Mouse (Mus musculus): ENCODE results near the gene Heatr5b. TPM values are rescaled to one million over a fixed set of nuclear protein-coding genes. Genes with fewer than 3 reads are reported as not detected.
A peak's percentile ranks its signal among the peaks of the same experiment; 100 is the strongest.

Gene Heatr5b
- total RNA-seq, 1 experiment from 2014 or later = 25.0 TPM

GRCm38 (mm10) chr17:78770932-78771331 is 64.2 kb downstream of the Heatr5b start:
- no peak for ATAC-seq (replicated peaks; ENCODE audit: insufficient number of reproducible peaks, low FRiP score, low TSS enrichment, poor library complexity, severe bottlenecking)

DNA sequence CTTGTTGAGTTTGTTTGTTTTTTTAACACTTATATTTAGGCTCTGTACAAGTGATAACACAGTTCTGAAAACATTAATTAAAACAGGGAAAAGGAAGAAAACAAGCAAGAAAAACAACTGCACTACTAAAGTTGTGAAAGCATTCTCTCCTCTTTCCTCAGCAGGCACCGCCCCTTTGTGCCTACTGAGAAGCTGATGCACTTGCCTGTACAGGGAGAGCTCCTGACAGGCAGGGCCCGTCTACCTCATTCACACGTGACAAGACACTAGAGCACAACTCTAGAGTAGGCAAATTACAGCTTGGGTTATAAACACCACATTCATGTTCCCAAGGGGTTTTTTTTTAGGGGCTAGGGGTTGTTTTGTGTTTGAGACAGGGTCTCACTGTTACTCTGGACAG is 65.8 kb downstream of the Heatr5b start:
- no peak for ATAC-seq (replicated peaks; ENCODE audit: insufficient number of reproducible peaks, low FRiP score, low TSS enrichment, poor library complexity, severe bottlenecking)

- ATAC-seq (replicated peaks; ENCODE audit: insufficient number of reproducible peaks, low FRiP score, low TSS enrichment, poor library complexity, severe bottlenecking) = no peak
These were observed 66.2 kb downstream of the Heatr5b start for GRCm38 (mm10) chr17:78768937-78769336.

GRCm38 (mm10) chr17:78767546-78767945 is 67.6 kb downstream of the Heatr5b start:
- no peak for ATAC-seq (replicated peaks; ENCODE audit: insufficient number of reproducible peaks, low FRiP score, low TSS enrichment, poor library complexity, severe bottlenecking)

DNA sequence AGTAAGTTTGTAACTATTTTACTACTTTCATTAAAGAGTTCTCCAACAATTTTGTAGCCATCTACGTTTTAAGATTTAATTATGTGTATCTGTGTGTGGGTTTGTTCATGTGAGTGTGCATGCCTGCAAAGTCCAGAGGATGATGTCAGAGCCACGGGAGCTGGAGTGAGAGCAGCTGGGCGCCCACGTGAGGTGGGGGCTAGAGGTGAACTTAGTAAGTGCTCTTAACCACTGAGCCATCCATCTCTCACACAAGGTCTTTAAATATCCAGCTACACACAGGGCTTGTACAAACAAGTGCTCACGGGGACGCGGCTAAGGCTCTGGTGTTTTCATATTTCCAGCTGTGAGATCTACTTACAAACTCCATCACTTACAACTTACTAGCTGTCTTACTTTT is 69.1 kb downstream of the Heatr5b start:
- ATAC-seq (replicated peaks; ENCODE audit: insufficient number of reproducible peaks, low FRiP score, low TSS enrichment, poor library complexity, severe bottlenecking) = no peak

DNA sequence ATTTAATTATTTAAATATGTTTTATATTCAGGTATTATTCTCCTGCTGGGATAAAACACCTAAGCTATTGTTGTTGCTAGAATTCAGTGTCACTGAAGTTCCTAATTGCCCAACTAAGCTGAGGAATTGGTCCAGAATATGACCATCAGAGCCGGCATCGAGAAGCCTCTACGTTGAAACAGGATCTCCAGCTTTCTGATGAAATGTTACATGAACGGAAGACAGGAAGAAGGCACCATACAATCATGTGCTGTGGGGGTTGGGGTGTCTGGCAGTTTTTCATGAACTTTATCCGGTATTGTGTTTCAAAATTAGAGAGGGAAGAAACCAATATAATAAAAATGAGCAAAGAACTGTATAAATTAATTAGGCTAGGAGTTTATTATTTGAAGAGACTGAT is 71.9 kb downstream of the Heatr5b start:
- no peak for ATAC-seq (replicated peaks; ENCODE audit: insufficient number of reproducible peaks, low FRiP score, low TSS enrichment, poor library complexity, severe bottlenecking)

DNA sequence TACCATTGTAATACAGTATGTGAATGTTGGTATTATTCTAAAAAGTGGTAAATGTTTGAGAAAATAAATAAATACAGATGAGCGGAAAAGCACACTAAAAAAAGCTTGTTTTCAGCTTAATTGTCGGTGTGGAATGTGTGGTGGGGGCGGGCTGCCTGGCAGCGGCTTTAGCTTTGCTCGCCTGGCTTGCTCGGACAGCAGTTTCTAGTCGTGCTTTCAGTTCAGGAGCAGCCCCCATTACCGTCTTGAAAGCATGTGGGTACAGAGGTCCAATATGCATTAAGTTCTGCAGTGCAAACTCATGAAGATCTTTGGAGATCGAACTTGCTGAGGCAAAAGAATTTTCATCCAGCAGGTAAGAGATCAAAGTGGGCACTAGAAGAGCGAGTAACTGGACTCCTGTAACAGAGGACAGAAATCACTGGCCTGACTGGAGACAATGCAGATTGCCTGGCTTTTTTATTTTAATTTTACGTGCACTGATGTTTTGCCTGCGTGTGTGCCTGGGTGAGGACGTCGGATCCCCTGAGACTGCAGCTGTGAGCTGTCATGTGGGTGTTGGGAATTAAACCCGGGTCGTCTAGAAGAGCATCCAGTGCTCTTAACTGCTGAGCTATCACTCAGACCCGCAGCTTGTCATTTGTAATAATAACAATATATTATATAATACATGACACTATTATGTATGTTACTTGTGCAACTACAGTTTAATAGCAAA is 82.1 kb downstream of the Heatr5b start:
- ATAC-seq (replicated peaks; ENCODE audit: insufficient number of reproducible peaks, low FRiP score, low TSS enrichment, poor library complexity, severe bottlenecking) = no peak

- ATAC-seq (replicated peaks; ENCODE audit: insufficient number of reproducible peaks, low FRiP score, low TSS enrichment, poor library complexity, severe bottlenecking) = no peak
These were observed 83.1 kb downstream of the Heatr5b start for GRCm38 (mm10) chr17:78752064-78752463.

DNA sequence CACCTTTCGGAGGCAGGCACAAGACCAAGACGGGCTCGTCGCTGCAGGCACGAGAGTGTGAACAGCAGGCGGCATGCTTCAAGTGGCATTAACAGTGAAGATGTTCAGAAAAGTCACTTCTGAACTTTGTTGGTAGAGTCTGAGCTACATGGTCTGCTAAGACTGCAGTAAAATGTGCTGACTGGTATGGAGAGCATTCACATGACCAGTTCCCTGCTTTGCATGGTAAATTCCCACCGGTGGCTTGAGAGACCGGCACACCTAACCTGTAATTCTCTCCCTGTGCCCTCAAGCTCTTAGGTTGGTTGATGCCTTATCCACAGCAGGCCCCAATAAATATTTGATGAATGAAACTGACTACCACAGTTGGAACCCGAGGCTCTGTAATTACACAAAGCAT is 86.7 kb downstream of the Heatr5b start:
- ATAC-seq (replicated peaks; ENCODE audit: insufficient number of reproducible peaks, low FRiP score, low TSS enrichment, poor library complexity, severe bottlenecking) = no peak

DNA sequence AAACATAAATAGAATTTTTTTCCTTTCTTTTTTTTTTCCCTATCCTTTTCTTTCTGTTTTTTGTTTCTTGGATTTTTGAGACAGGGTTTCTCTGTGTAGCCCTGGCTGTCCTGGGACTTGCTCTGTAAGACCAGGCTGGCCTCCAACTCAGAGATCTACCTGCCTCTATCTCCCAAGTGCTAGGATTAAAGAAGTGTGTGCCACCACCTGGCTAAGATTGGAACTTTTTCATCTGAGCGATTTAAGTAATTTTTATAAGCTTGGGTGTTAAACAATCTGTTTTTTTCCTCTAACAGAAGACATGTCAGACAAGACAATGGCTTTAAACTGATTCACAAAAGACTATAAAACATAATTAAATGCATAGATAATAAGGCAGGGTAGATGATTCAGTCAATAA is 96.7 kb downstream of the Heatr5b start:
- no peak for ATAC-seq (replicated peaks; ENCODE audit: insufficient number of reproducible peaks, low FRiP score, low TSS enrichment, poor library complexity, severe bottlenecking)

DNA sequence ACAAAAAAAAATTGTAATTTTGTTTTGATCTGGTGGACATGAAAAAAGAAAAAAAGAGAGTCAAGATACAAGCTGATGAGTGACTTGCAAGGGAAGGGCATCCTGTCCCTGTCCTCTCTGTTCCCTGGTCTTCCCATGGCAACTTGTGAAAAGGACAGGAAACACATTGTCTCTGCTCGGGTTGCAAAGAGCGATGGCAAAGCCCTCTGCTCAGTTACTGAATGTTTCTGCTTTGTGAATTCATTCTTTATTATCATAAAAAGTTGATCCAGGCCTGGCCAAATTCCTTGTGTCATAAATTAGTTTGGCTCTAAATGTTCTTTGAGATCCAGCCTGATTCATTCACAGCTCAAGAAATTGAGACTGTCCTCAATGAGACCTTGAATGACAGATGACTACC is 97.4 kb downstream of the Heatr5b start:
- ATAC-seq (replicated peaks; ENCODE audit: insufficient number of reproducible peaks, low FRiP score, low TSS enrichment, poor library complexity, severe bottlenecking) = no peak

- ATAC-seq (replicated peaks; ENCODE audit: insufficient number of reproducible peaks, low FRiP score, low TSS enrichment, poor library complexity, severe bottlenecking) = no peak
These were observed 98.1 kb downstream of the Heatr5b start, which contains the start of gene Strn for GRCm38 (mm10) chr17:78737096-78737495. Strn (minus strand) TSS chr17:78737196.

DNA sequence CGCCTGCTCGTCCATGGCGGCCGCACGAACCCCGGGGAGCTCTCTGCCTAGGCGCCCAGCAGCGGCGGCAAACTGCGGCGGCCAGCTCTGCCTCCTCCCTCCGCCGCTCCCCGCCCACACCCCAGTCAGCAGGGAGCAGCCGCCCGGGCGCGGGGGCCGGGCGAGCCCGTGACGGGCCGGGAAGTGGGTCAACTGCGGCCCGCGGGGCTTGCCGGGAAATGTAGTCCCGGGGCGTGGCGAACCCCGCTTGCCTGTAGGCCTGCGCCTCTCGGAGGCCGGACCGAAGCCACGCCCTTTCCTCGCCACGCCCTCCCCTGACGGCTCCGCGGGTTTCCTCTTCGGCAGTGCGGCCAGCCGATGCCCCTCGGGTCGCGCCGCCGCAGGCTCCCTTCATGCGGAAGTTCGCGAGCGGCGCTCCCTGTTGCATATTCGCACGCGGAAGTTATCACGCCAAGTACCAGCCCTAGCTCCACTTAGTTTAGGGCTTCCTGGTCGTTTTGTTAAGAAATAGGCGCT is 98.6 kb downstream of the Heatr5b start:
- ATAC-seq (replicated peaks; ENCODE audit: insufficient number of reproducible peaks, low FRiP score, low TSS enrichment, poor library complexity, severe bottlenecking) = peak; percentile 92

DNA sequence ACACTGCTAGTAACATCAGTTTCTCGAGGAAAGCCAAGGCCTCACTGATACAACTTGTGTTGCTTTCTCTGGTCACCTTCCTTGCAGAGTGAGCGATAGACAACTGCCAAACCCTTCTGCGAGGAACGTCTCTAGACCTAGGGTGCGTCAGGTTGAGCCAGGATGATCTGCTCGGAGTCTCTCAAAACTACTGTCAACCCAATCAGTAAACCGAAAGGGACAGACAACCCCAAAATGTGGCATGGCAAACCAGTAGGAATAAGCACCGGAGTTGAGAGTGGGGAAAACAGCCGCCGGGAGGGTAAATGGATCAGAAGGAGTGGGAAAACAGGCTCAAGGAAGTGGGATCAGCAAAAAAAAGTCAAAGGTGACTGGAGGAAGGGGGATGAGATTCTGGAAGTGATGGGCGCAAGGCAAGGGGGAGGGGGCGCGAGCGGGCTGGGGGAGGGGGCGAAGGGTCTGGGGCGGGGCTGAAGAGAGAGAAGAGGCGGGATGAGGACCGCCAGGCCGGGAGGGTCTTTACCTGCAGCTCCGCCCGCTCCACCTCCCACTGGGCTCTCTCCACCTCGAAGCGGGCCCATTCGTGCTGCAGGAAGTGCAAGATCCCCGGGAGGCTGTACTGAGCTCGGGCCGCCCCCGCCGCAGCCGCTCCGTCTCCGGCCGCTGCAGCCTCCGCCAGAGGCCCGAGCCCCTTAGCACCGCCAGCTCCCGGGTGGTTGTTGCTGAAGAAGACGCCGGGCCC is 99.3 kb downstream of the Heatr5b start:
- peak; percentile 24 for ATAC-seq (replicated peaks; ENCODE audit: insufficient number of reproducible peaks, low FRiP score, low TSS enrichment, poor library complexity, severe bottlenecking)

GRCm38 (mm10) chr17:78734806-78735205 is 100.4 kb downstream of the Heatr5b start:
- ATAC-seq (replicated peaks; ENCODE audit: insufficient number of reproducible peaks, low FRiP score, low TSS enrichment, poor library complexity, severe bottlenecking) = no peak

DNA sequence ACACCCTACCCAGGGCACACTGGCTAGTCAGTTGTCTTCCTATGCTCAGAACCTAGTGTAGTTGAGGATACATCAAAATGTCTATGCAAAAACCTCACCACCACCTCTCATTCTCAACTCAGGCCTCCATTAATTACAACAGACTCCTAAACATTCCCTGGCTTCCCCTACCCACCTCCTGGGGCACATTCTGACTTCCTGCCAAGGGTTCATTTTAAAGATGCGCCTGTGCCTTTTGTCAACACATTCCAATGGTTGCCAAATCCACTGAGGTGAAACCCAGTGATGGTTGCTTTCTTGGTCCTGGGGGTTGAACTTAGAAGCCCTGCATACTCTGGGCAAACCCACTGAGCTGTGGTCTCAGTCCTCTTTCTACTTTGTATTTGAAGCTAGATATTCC is 103.1 kb downstream of the Heatr5b start:
- ATAC-seq (replicated peaks; ENCODE audit: insufficient number of reproducible peaks, low FRiP score, low TSS enrichment, poor library complexity, severe bottlenecking) = no peak

- no peak for ATAC-seq (replicated peaks; ENCODE audit: insufficient number of reproducible peaks, low FRiP score, low TSS enrichment, poor library complexity, severe bottlenecking)
These were observed 108.3 kb downstream of the Heatr5b start for GRCm38 (mm10) chr17:78726746-78727449.

DNA sequence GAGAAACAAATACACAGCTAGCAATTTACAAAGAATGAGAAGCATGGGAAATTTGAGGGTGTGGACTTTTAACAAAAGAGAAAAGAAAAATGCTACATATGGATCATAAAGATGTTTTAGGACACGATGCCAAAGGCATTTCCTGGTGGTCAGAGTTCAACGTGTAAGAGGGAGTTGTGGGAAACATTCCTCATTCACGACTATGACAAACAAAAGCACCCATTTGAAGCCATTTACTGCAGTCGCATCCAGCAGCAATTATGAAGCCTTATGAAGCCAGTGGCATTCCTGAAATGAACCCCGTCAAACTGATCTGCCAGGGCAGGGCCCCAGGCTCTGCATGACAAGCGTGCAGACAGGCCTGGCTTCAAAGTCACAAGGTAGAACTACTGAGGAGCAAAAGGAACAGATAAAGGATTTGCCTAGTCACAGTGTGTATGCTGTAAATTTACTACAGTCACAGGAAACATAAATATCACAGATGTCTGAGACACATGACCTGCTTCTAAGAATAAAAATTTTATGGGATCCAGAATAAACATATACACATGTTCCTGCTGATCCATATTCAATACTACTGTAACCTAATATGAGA is 110.6 kb downstream of the Heatr5b start:
- no peak for ATAC-seq (replicated peaks; ENCODE audit: insufficient number of reproducible peaks, low FRiP score, low TSS enrichment, poor library complexity, severe bottlenecking)

DNA sequence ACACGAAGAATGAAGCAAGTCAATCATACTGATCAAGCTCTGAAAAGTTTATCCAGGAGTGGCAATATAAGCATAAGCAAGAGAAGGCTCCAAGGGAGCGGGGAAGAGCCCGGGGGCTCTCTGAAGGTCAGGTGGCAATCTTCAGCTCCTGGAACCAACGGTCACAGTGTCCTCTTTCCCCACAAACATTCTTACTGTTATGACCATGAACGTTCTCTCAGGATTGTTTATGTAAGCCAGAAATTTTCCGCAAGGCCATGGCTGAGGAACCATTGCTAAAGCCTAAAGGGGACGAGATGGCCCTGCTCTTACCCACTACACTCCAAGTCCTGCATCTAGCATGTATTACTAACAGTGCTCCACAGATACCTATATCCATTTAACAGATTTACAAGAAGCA is 113.5 kb downstream of the Heatr5b start:
- no peak for ATAC-seq (replicated peaks; ENCODE audit: insufficient number of reproducible peaks, low FRiP score, low TSS enrichment, poor library complexity, severe bottlenecking)

All from monocyte, adult 5-6 weeks (primary cell).